Mouse (Mus musculus): Measurements from ENCODE around the gene Fndc3b. TPM values are rescaled to one million over a fixed set of nuclear protein-coding genes. Genes with fewer than 3 reads are reported as not detected.

Fndc3b gene
- polyA plus RNA-seq, 1 experiment = 7.1 TPM

GRCm38 (mm10) chr3:27516536-27516935 is 194.6 kb downstream of the Fndc3b start:
- Histone ChIP-seq H3K4me3 (ENCODE audit: insufficient read depth, low read length) (no peak overlapping the region), H3K4me1 (ENCODE audit: control insufficient read depth, insufficient read depth, low read length) (no peaks in the 10 kb centered on the region), H3K27ac (ENCODE audit: insufficient read depth, low read length) (no peak overlapping the region)
- TF ChIP-seq POLR2A (IDR thresholded peaks at IDR 0.05; ENCODE audit: extremely low read depth, insufficient read depth, low read length) (no peak), CTCF (IDR thresholded peaks at IDR 0.05; ENCODE audit: extremely low read depth, insufficient read depth, low read length) (peak; percentile 29; the same call in 1 of the 2 replicates)

GRCm38 (mm10) chr3:27511765-27512164 is 199.3 kb downstream of the Fndc3b start:
- H3K4me1 ChIP-seq (ENCODE audit: control insufficient read depth, insufficient read depth, low read length) = no peaks in the 10 kb centered on the region
- no peak overlapping the region for H3K4me3 ChIP-seq (ENCODE audit: insufficient read depth, low read length)
- H3K27ac ChIP-seq (ENCODE audit: insufficient read depth, low read length) = no peak overlapping the region
- no peak for TF ChIP-seq CTCF (IDR thresholded peaks at IDR 0.05; ENCODE audit: extremely low read depth, insufficient read depth, low read length)
- TF ChIP-seq POLR2A (IDR thresholded peaks at IDR 0.05; ENCODE audit: extremely low read depth, insufficient read depth, low read length) = no peak

GRCm38 (mm10) chr3:27506886-27507285 is 204.2 kb downstream of the Fndc3b start:
- Histone ChIP-seq H3K4me3 (ENCODE audit: insufficient read depth, low read length) (no peak overlapping the region), H3K27ac (ENCODE audit: insufficient read depth, low read length) (no peak overlapping the region), H3K4me1 (ENCODE audit: control insufficient read depth, insufficient read depth, low read length) (peaks cover 8% of the 10 kb centered on the region)
- no peak for TF ChIP-seq POLR2A (IDR thresholded peaks at IDR 0.05; ENCODE audit: extremely low read depth, insufficient read depth, low read length)
- no peak for TF ChIP-seq CTCF (IDR thresholded peaks at IDR 0.05; ENCODE audit: extremely low read depth, insufficient read depth, low read length)

- Histone ChIP-seq H3K4me1 (ENCODE audit: control insufficient read depth, insufficient read depth, low read length) (peaks cover 8% of the 10 kb centered on the region), H3K4me3 (ENCODE audit: insufficient read depth, low read length) (no peak overlapping the region), H3K27ac (ENCODE audit: insufficient read depth, low read length) (no peak overlapping the region)
- TF ChIP-seq POLR2A (IDR thresholded peaks at IDR 0.05; ENCODE audit: extremely low read depth, insufficient read depth, low read length) (no peak), CTCF (IDR thresholded peaks at IDR 0.05; ENCODE audit: extremely low read depth, insufficient read depth, low read length) (no peak)
Measured at GRCm38 (mm10) chr3:27505582-27505981, 205.5 kb downstream of the Fndc3b start.

GRCm38 (mm10) chr3:27503279-27504038 is 207.6 kb downstream of the Fndc3b start:
- TF ChIP-seq CTCF (IDR thresholded peaks at IDR 0.05; ENCODE audit: extremely low read depth, insufficient read depth, low read length) (no peak), POLR2A (IDR thresholded peaks at IDR 0.05; ENCODE audit: extremely low read depth, insufficient read depth, low read length) (no peak)
- Histone ChIP-seq H3K4me1 (ENCODE audit: control insufficient read depth, insufficient read depth, low read length) (peaks cover 8% of the 10 kb centered on the region), H3K4me3 (ENCODE audit: insufficient read depth, low read length) (no peak overlapping the region), H3K27ac (ENCODE audit: insufficient read depth, low read length) (no peak overlapping the region)

GRCm38 (mm10) chr3:27495296-27496073 is 215.6 kb downstream of the Fndc3b start:
- TF ChIP-seq POLR2A (IDR thresholded peaks at IDR 0.05; ENCODE audit: extremely low read depth, insufficient read depth, low read length) (no peak), CTCF (IDR thresholded peaks at IDR 0.05; ENCODE audit: extremely low read depth, insufficient read depth, low read length) (no peak)
- no peak overlapping the region for H3K4me3 ChIP-seq (ENCODE audit: insufficient read depth, low read length)
- H3K4me1 ChIP-seq (ENCODE audit: control insufficient read depth, insufficient read depth, low read length) = peaks cover 4% of the 10 kb centered on the region; the same call in 1 of the 2 replicates
- no peak overlapping the region for H3K27ac ChIP-seq (ENCODE audit: insufficient read depth, low read length)

GRCm38 (mm10) chr3:27494698-27495097 is 216.4 kb downstream of the Fndc3b start:
- no peak for TF ChIP-seq CTCF (IDR thresholded peaks at IDR 0.05; ENCODE audit: extremely low read depth, insufficient read depth, low read length)
- no peak for TF ChIP-seq POLR2A (IDR thresholded peaks at IDR 0.05; ENCODE audit: extremely low read depth, insufficient read depth, low read length)
- Histone ChIP-seq H3K4me1 (ENCODE audit: control insufficient read depth, insufficient read depth, low read length) (peaks cover 4% of the 10 kb centered on the region; the same call in 1 of the 2 replicates), H3K27ac (ENCODE audit: insufficient read depth, low read length) (no peak overlapping the region), H3K4me3 (ENCODE audit: insufficient read depth, low read length) (no peak overlapping the region)

- Histone ChIP-seq H3K4me3 (ENCODE audit: insufficient read depth, low read length) (no peak overlapping the region), H3K4me1 (ENCODE audit: control insufficient read depth, insufficient read depth, low read length) (peaks cover 4% of the 10 kb centered on the region; the same call in 1 of the 2 replicates), H3K27ac (ENCODE audit: insufficient read depth, low read length) (no peak overlapping the region)
- no peak for TF ChIP-seq POLR2A (IDR thresholded peaks at IDR 0.05; ENCODE audit: extremely low read depth, insufficient read depth, low read length)
- no peak for TF ChIP-seq CTCF (IDR thresholded peaks at IDR 0.05; ENCODE audit: extremely low read depth, insufficient read depth, low read length)
Measured at GRCm38 (mm10) chr3:27494066-27494465, 217.0 kb downstream of the Fndc3b start.

- no peak for TF ChIP-seq POLR2A (IDR thresholded peaks at IDR 0.05; ENCODE audit: extremely low read depth, insufficient read depth, low read length)
- TF ChIP-seq CTCF (IDR thresholded peaks at IDR 0.05; ENCODE audit: extremely low read depth, insufficient read depth, low read length) = no peak
Measured at GRCm38 (mm10) chr3:27491821-27492220, 219.3 kb downstream of the Fndc3b start.

More at GRCm38 (mm10) chr3:27491821-27492220, 219.3 kb downstream of the Fndc3b start:
- Histone ChIP-seq H3K4me3 (ENCODE audit: insufficient read depth, low read length) (no peak overlapping the region), H3K4me1 (ENCODE audit: control insufficient read depth, insufficient read depth, low read length) (peaks cover 4% of the 10 kb centered on the region; the same call in 1 of the 2 replicates), H3K27ac (ENCODE audit: insufficient read depth, low read length) (no peak overlapping the region)

Data from cortical plate, adult 2 months (tissue).